Mouse (Mus musculus) erythroblast, embryonic 14.5 days (primary cell): ENCODE measurements around the gene Mrvi1.

ENCODE experiments used
- GATA1 ChIP-seq: IDR thresholded peaks from 2 replicates; pipeline ENCODE4 v1.6.1; 2012; ENCODE audit warnings: low read length, inconsistent platforms, mixed read lengths
- TAL1 ChIP-seq: IDR thresholded peaks from 3 replicates; pipeline ENCODE4 v1.6.1; 2012; ENCODE audit warnings: low read length, inconsistent platforms, mixed read lengths

DNA sequence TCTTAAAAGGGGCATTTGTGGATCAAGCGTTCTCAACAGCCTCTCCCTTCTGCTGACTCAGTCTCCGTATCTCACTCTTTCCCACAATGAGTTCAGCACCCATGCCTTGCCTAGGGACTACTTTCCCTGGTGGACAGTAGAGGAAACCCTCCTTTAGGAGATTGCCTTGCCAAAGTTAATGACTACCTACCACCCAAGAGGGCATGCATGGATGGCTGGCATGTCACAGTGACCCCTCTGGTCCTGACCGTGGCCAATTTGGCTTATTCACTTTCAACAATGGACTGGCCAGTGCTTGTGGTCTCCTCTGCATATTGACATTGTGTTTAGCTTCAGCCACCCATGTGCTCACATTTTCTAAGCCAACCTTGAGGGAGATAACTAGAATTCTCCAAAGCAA, 19.8 kb downstream of the Mrvi1 start:
- TF ChIP-seq TAL1 (no peak), GATA1 (no peak)
